Mouse (Mus musculus): ENCODE results near the gene Clec16a.

DNA sequence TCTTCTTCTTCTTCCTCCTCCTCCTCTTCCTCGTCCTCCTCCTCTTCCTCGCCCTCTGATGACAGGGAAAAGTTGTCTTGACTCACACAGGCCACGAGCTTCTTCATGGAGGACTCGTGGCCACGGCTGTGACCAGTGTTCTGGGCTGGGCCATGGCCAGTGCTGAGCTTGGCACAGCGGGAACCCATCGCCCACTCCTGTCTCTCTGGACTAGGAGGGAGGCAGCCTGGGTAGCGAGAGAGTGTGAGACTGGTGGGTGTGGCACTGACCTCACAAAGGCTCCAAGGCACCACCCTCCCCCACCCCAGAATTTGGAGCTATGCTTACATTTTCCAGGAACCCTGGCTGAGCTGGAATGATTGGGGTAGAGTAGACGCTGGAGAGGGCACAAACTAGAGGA, 245.6 kb downstream of the Clec16a start, which contains the start of gene Prm3:
- TF ChIP-seq CTCF (IDR thresholded peaks at IDR 0.05; ENCODE audit: low read depth) (no peak), EP300 (IDR thresholded peaks at IDR 0.05; ENCODE audit: low read depth) (no peak)

Measured in liver, embryonic 14.5 days (tissue).